Mouse (Mus musculus): ENCODE data around the gene Amer2. TPM values are rescaled to one million over a fixed set of nuclear protein-coding genes. Genes with fewer than 3 reads are reported as not detected.
"Not testable (repeated sequence)": the region's sequence is repeated elsewhere in the genome, so short reads cannot be mapped to it uniquely, and the experiment has no call there.

The Amer2 gene
- 0.65 and 1.7 TPM in 2 replicates for polyA plus RNA-seq (2016; fragmentation: Nextera tagmentation; extraction: Ambion mirVana)

DNA sequence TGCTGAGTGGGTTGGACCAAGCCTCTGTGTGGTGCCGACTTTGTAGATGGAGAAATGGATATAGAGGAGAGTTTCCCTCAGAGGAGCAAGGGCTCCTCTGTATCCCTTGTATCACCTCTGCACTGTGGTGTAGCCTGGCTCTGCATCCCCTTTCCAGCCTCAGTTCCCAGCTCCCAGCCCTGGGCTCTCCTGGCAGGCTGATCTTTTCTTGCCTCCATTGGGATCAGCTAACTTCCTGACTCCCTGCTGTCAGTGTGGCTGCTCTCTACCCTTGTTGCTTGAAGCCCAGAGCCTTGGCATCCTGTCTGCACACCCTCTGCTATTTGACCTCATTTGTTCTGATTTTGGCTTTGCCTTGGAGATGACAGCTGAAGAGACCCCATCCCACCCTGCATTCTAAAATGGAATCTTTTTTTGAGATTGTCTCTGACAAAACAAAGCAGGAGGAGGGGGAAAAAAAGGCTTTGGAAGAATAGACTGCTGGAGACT, at the start of gene Amer2:
Gene Amer2, plus strand, starts transcription at position 439 of the 489 bp plus-strand sequence.
- Histone ChIP-seq H3K4me1 (peaks cover 11% of the 10 kb centered on the region), H3K27ac (no peak within 1 kb of the TSS), H3K9me3 (no peaks in the 10 kb centered on the region), H3K36me3 (no peaks in the 10 kb centered on the region), H3K27me3 (ENCODE audit: insufficient read depth, poor library complexity, severe bottlenecking) (peaks cover 46% of the 10 kb centered on the region), H3K4me3 (no peak within 1 kb of the TSS)
- DNase-seq (ENCODE audit: low spot score) = no peak
- 59% methylated on average over 1 of the region's 1 CpGs for WGBS

- WGBS = 69% methylated on average over 5 of the region's 5 CpGs
- H3K27me3 ChIP-seq (ENCODE audit: insufficient read depth, poor library complexity, severe bottlenecking); H3K27ac ChIP-seq; H3K4me1 ChIP-seq; H3K36me3 ChIP-seq; H3K4me3 ChIP-seq; H3K9me3 ChIP-seq: not testable (repeated sequence)
- DNase-seq (ENCODE audit: low spot score) = peak; percentile 60
These were observed 33.1 kb upstream of the Amer2 start for GRCm38 (mm10) chr14:60340001-60340400.

DNA sequence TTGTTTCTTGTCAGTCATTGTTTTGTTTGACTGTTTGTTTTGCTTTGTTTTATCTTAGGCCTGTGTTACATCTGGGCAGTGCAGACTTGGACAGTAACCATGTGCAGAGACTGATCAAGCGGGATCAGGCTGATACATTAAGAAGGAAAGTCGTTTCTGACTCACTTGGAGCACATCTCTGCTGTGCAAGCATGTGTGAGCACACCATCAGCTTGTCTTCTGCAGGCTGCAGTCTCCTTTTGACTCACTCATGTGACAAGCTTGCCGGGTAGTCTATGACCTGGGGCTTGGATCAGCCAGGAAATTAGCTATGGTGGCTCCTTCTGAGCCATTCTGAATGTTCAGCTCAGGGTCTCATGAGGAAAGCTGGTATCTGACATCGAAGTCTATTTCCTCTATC, 32.5 kb upstream of the Amer2 start:
- Histone ChIP-seq H3K27ac (no peak overlapping the region), H3K4me3 (no peak overlapping the region), H3K27me3 (ENCODE audit: insufficient read depth, poor library complexity, severe bottlenecking) (no peaks in the 10 kb centered on the region), H3K36me3 (no peaks in the 10 kb centered on the region), H3K4me1 (no peaks in the 10 kb centered on the region), H3K9me3 (no peaks in the 10 kb centered on the region)
- DNase-seq (ENCODE audit: low spot score) = no peak
- WGBS = 57% methylated on average over 4 of the region's 4 CpGs

GRCm38 (mm10) chr14:60345326-60345876, 27.7 kb upstream of the Amer2 start:
- 84% methylated on average over 6 of the region's 6 CpGs for WGBS
- Histone ChIP-seq H3K27me3 (ENCODE audit: insufficient read depth, poor library complexity, severe bottlenecking) (no peaks in the 10 kb centered on the region), H3K27ac (no peak overlapping the region), H3K4me3 (no peak overlapping the region), H3K36me3 (no peaks in the 10 kb centered on the region), H3K9me3 (no peaks in the 10 kb centered on the region), H3K4me1 (no peaks in the 10 kb centered on the region)
- no peak for DNase-seq (ENCODE audit: low spot score)

- H3K9me3 ChIP-seq = no peaks in the 10 kb centered on the region
- DNase-seq (ENCODE audit: low spot score) = no peak
- no peak overlapping the region for H3K4me3 ChIP-seq
- no peaks in the 10 kb centered on the region for H3K4me1 ChIP-seq
- 0 out of 2 replicates have a peak, but pooled peaks cover 4% of the 10 kb centered on the region for H3K27me3 ChIP-seq (ENCODE audit: insufficient read depth, poor library complexity, severe bottlenecking)
- H3K27ac ChIP-seq = no peak overlapping the region
- 82% methylated on average over 5 of the region's 5 CpGs for WGBS
- H3K36me3 ChIP-seq = no peaks in the 10 kb centered on the region
These were observed 14.7 kb upstream of the Amer2 start for GRCm38 (mm10) chr14:60358347-60358746.

DNA sequence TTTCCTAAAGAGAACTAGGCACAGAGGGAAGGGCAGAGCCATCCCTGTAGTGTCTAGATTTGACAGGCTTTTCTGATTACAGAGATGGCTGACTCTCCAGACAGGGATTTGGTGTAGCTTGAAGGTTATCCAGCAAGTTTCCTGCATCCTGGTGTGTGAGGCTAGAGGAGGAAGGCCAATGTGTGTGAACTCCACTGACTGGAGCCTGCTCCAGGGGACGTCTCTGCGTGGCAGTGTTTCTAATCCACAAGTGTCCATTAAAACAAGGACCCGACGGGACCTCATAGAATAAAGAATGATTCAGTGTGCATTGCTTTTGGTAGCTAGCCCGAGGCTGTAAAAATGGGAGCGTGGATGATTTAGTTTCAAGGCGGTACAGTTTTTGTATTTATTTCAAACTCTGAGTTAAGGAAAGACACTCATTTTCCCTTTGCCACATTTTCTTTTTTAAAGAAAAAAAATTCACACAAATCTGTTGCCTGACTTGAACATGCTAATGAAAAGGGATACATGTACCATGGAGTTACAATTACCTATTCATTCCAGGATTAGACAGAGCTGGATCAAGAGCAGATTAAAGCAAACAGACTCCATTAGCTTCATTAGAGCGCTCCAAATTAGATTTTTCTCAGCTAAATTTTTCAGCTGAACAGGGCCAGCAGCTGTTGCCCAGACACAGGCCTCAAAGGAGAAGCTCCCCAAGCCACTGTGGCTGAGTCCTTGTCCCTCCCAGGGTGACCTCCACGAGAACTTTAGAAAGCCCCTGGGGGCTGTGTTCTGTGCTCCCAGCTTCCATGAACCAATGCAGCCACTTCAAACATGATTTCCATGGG, 11.5 kb upstream of the Amer2 start:
- H3K27ac ChIP-seq = no peak overlapping the region
- no peaks in the 10 kb centered on the region for H3K36me3 ChIP-seq
- DNase-seq (ENCODE audit: low spot score) = no peak
- 71% methylated on average over 9 of the region's 9 CpGs for whole genome bisulfite sequencing
- no peak overlapping the region for H3K4me3 ChIP-seq
- H3K27me3 ChIP-seq (ENCODE audit: insufficient read depth, poor library complexity, severe bottlenecking) = 0 out of 2 replicates have a peak, but pooled peaks cover 4% of the 10 kb centered on the region
- H3K9me3 ChIP-seq = no peaks in the 10 kb centered on the region
- no peaks in the 10 kb centered on the region for H3K4me1 ChIP-seq

GRCm38 (mm10) chr14:60366729-60367128, 6.3 kb upstream of the Amer2 start:
- peaks cover 7% of the 10 kb centered on the region; the same call in 1 of the 2 replicates for H3K4me1 ChIP-seq
- H3K27ac ChIP-seq = no peak overlapping the region
- no peak for DNase-seq (ENCODE audit: low spot score)
- no peaks in the 10 kb centered on the region for H3K9me3 ChIP-seq
- H3K4me3 ChIP-seq = no peak overlapping the region
- H3K27me3 ChIP-seq (ENCODE audit: insufficient read depth, poor library complexity, severe bottlenecking) = 0 out of 2 replicates have a peak, but pooled peaks cover 4% of the 10 kb centered on the region
- no peaks in the 10 kb centered on the region for H3K36me3 ChIP-seq
- WGBS = 62% methylated on average over 1 of the region's 1 CpGs

GRCm38 (mm10) chr14:60368769-60369666, 4.0 kb upstream of the Amer2 start:
- H3K27me3 ChIP-seq (ENCODE audit: insufficient read depth, poor library complexity, severe bottlenecking) = peaks cover 11% of the 10 kb centered on the region; the same call in 1 of the 2 replicates
- H3K4me3 ChIP-seq = no peak overlapping the region
- H3K4me1 ChIP-seq = peaks cover 7% of the 10 kb centered on the region; the same call in 1 of the 2 replicates
- no peak for DNase-seq (ENCODE audit: low spot score)
- H3K9me3 ChIP-seq = no peaks in the 10 kb centered on the region
- no peaks in the 10 kb centered on the region for H3K36me3 ChIP-seq
- no peak overlapping the region for H3K27ac ChIP-seq
- 62% methylated on average over 9 of the region's 9 CpGs for WGBS

GRCm38 (mm10) chr14:60369667-60370315, 3.3 kb upstream of the Amer2 start:
- Histone ChIP-seq H3K27ac (no peak overlapping the region), H3K36me3 (no peaks in the 10 kb centered on the region), H3K4me3 (no peak overlapping the region), H3K4me1 (peaks cover 7% of the 10 kb centered on the region; the same call in 1 of the 2 replicates), H3K9me3 (no peaks in the 10 kb centered on the region), H3K27me3 (ENCODE audit: insufficient read depth, poor library complexity, severe bottlenecking) (peaks cover 18% of the 10 kb centered on the region; the same call in 1 of the 2 replicates)
- no peak for DNase-seq (ENCODE audit: low spot score)
- WGBS = 61% methylated on average over 5 of the region's 5 CpGs

DNA sequence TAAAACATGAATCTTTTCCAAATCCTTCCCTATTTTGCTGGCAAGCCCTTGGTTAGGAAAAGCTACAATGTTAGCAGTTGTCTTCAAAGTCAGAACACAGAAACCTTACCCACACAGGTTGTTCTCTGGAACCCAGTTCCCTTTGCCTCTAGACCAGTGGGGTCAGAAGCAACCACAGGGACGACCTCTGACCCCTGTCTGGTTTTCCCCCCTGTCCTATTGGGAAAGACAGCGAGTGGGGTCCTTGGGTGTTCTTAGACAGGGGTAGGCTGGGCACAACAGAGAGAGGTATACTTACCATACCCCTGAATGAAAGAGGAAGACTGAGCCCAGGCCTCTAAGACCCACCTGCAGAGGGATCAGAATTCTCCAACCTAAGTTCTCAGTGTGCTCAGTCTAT, 4.0 kb downstream of the Amer2 start:
- WGBS = 63% methylated on average over 2 of the region's 2 CpGs
- H3K27me3 ChIP-seq (ENCODE audit: insufficient read depth, poor library complexity, severe bottlenecking) = peaks cover 74% of the 10 kb centered on the region
- peaks cover 19% of the 10 kb centered on the region for H3K4me1 ChIP-seq

DNA sequence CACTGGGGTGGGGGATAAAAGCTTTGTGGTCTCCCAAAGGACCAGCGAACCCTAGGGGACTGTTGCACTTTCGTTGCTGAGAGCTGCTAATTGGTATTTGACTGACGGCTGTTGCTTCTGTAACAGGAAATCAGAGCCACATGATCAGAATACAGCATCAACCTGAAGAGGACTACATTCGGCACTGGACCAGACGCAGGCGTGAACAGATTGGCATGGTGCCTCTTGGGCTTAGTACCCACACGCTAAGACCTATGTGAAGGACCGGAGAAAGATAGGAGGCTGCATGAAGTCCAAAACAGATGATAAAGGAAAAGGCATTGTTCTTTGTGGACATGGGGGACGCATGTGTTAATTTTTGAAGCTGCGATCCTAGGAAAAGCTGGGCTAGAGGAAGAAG, 4.5 kb downstream of the Amer2 start:
- Histone ChIP-seq H3K27me3 (ENCODE audit: insufficient read depth, poor library complexity, severe bottlenecking) (peaks cover 71% of the 10 kb centered on the region), H3K27ac (no peak overlapping the region), H3K4me1 (peaks cover 19% of the 10 kb centered on the region), H3K36me3 (no peaks in the 10 kb centered on the region), H3K4me3 (peak overlapping the region; percentile 69), H3K9me3 (no peaks in the 10 kb centered on the region)
- 29% methylated on average over 10 of the region's 10 CpGs for WGBS
- DNase-seq (ENCODE audit: low spot score) = no peak

More for the DNA sequence above, 4.0 kb downstream of the Amer2 start:
- Histone ChIP-seq H3K27ac (no peak overlapping the region), H3K9me3 (no peaks in the 10 kb centered on the region), H3K36me3 (no peaks in the 10 kb centered on the region), H3K4me3 (no peak overlapping the region)
- no peak for DNase-seq (ENCODE audit: low spot score)

- Histone ChIP-seq H3K4me1 (peaks cover 19% of the 10 kb centered on the region), H3K9me3 (no peaks in the 10 kb centered on the region), H3K27me3 (ENCODE audit: insufficient read depth, poor library complexity, severe bottlenecking) (peaks cover 66% of the 10 kb centered on the region), H3K4me3 (peak overlapping the region; percentile 69), H3K27ac (peak overlapping the region; percentile 82), H3K36me3 (no peaks in the 10 kb centered on the region)
- no peak for DNase-seq (ENCODE audit: low spot score)
- under 1% methylated on average over 53 of the region's 53 CpGs for WGBS
These were observed 5.1 kb downstream of the Amer2 start for GRCm38 (mm10) chr14:60378057-60378565.

Data from heart, embryonic 10.5 days (tissue).